Mouse (Mus musculus) limb, embryonic 13.5 days (tissue): ENCODE measurements around the gene Anxa5. TPM values are rescaled to one million over a fixed set of nuclear protein-coding genes. Genes with fewer than 3 reads are reported as not detected.

ENCODE experiments used
- ATAC-seq: fragments of 200-750 bp; cut with Nextera tagmentation; 2 replicates; pipeline ENCODE4 v1.8.0; 2017; ENCODE audit warnings: low read depth, moderate number of reproducible peaks, moderate TSS enrichment; ENCODE audit not compliant: low FRiP score
- H3K27ac ChIP-seq: fragments of 300-500 bp; sonication (generic); 2 replicates; pipeline ENCODE4 v1.5.1; 2015; ENCODE audit warnings: inconsistent platforms, mild to moderate bottlenecking, moderate library complexity
- H3K27me3 ChIP-seq: fragments of 300-500 bp; sonication (generic); 2 replicates; pipeline ENCODE4 v1.6.1; 2015; ENCODE audit warnings: mild to moderate bottlenecking, inconsistent platforms
- H3K36me3 ChIP-seq: fragments of 300-500 bp; sonication (generic); 2 replicates; pipeline ENCODE4 v1.6.1; 2015; ENCODE audit warnings: inconsistent platforms, mild to moderate bottlenecking, moderate library complexity
- H3K4me1 ChIP-seq: fragments of 300-500 bp; sonication (generic); 2 replicates; pipeline ENCODE4 v1.6.1; 2015; ENCODE audit warnings: inconsistent platforms
- H3K4me2 ChIP-seq: fragments of 300-500 bp; sonication (generic); replicated peaks from 2 replicates; pipeline ENCODE4 v1.6.1; 2015; ENCODE audit warnings: inconsistent platforms, mild to moderate bottlenecking, moderate library complexity
- H3K4me3 ChIP-seq: fragments of 300-500 bp; sonication (generic); 2 replicates; pipeline ENCODE4 v1.5.1; 2015; ENCODE audit warnings: moderate library complexity, mild to moderate bottlenecking, inconsistent platforms
- H3K9ac ChIP-seq: fragments of 300-500 bp; sonication (generic); 2 replicates; pipeline ENCODE4 v1.6.1; 2015; ENCODE audit warnings: mild to moderate bottlenecking, inconsistent platforms
- H3K9me3 ChIP-seq: fragments of 300-500 bp; sonication (generic); 2 replicates; pipeline ENCODE4 v1.6.1; 2016; ENCODE audit warnings: inconsistent platforms
- WGBS: fragments of 180-500 bp; shearing (Covaris S2); methylation state at CpG from one replicate; pipeline ENCODE4 v1.1.7; 2015; 5-methylcytosine and 5-hydroxymethylcytosine counted together
- polyA plus RNA-seq: library from polyadenylated mRNA; unstranded; fragments of >200 nt; fragmentation: Nextera tagmentation; extraction: Ambion mirVana; gene quantifications from 2 replicates; pipeline ENCODE4 v1.2.1, GENCODE M21; 2015

The Anxa5 gene
- polyA plus RNA-seq, 1 experiment from 2014 or later: 334 TPM

- no peak overlapping the region for H3K27ac ChIP-seq
- H3K4me2 ChIP-seq: no peak overlapping the region
- no peaks in the 10 kb centered on the region for H3K9me3 ChIP-seq
- H3K4me3 ChIP-seq: no peak overlapping the region
- no peak for ATAC-seq
- WGBS: 62% methylated on average over 6 of the region's 6 CpGs
- no peaks in the 10 kb centered on the region for H3K36me3 ChIP-seq
- peaks cover 30% of the 10 kb centered on the region for H3K4me1 ChIP-seq
- H3K9ac ChIP-seq: no peak overlapping the region
- no peaks in the 10 kb centered on the region for H3K27me3 ChIP-seq
These were observed 10.5 kb upstream of the Anxa5 start for GRCm38 (mm10) chr3:36486176-36486575.

GRCm38 (mm10) chr3:36484292-36484691 is 8.6 kb upstream of the Anxa5 start:
- WGBS: 59% methylated on average over 4 of the region's 4 CpGs
- no peaks in the 10 kb centered on the region for H3K36me3 ChIP-seq
- no peak overlapping the region for H3K4me2 ChIP-seq
- peaks cover 30% of the 10 kb centered on the region for H3K4me1 ChIP-seq
- no peak overlapping the region for H3K27ac ChIP-seq
- H3K9me3 ChIP-seq: no peaks in the 10 kb centered on the region
- no peak overlapping the region for H3K4me3 ChIP-seq
- no peaks in the 10 kb centered on the region for H3K27me3 ChIP-seq
- no peak for ATAC-seq
- no peak overlapping the region for H3K9ac ChIP-seq

GRCm38 (mm10) chr3:36482940-36483339 is 7.2 kb upstream of the Anxa5 start:
- Histone ChIP-seq H3K36me3 (no peaks in the 10 kb centered on the region), H3K27ac (no peak overlapping the region), H3K4me1 (peaks cover 30% of the 10 kb centered on the region), H3K27me3 (no peaks in the 10 kb centered on the region), H3K9me3 (no peaks in the 10 kb centered on the region), H3K9ac (no peak overlapping the region), H3K4me2 (no peak overlapping the region), H3K4me3 (no peak overlapping the region)
- no peak for ATAC-seq
- 29% methylated on average over 9 of the region's 9 CpGs for WGBS

- Histone ChIP-seq H3K4me3 (no peak overlapping the region), H3K9me3 (no peaks in the 10 kb centered on the region), H3K27me3 (no peaks in the 10 kb centered on the region), H3K36me3 (no peaks in the 10 kb centered on the region), H3K27ac (peak overlapping the region; percentile 44; the same call in 1 of the 2 replicates), H3K9ac (no peak overlapping the region), H3K4me1 (peaks cover 36% of the 10 kb centered on the region), H3K4me2 (peak overlapping the region; percentile 36)
- 8% methylated on average over 11 of the region's 11 CpGs for WGBS
- ATAC-seq: peak; percentile 32; the same call in 1 of the 2 replicates
These were observed 6.1 kb upstream of the Anxa5 start for GRCm38 (mm10) chr3:36481776-36482193.

GRCm38 (mm10) chr3:36480486-36480885 is 4.8 kb upstream of the Anxa5 start:
- no peak for ATAC-seq
- Histone ChIP-seq H3K36me3 (no peaks in the 10 kb centered on the region), H3K4me3 (no peak overlapping the region), H3K9me3 (no peaks in the 10 kb centered on the region), H3K9ac (no peak overlapping the region), H3K4me1 (peaks cover 42% of the 10 kb centered on the region), H3K4me2 (no peak overlapping the region), H3K27me3 (no peaks in the 10 kb centered on the region), H3K27ac (no peak overlapping the region)
- WGBS: 85% methylated on average over 2 of the region's 2 CpGs

- H3K9ac ChIP-seq: no peak overlapping the region
- H3K4me2 ChIP-seq: no peak overlapping the region
- H3K27ac ChIP-seq: no peak overlapping the region
- 92% methylated on average over 8 of the region's 8 CpGs for WGBS
- no peak overlapping the region for H3K4me3 ChIP-seq
- peaks cover 39% of the 10 kb centered on the region for H3K4me1 ChIP-seq
- H3K36me3 ChIP-seq: no peaks in the 10 kb centered on the region
- no peak for ATAC-seq
- no peaks in the 10 kb centered on the region for H3K27me3 ChIP-seq
- H3K9me3 ChIP-seq: no peaks in the 10 kb centered on the region
These were observed 3.1 kb upstream of the Anxa5 start for GRCm38 (mm10) chr3:36478776-36479175.

- ATAC-seq: no peak
- H3K4me1 ChIP-seq: peaks cover 27% of the 10 kb centered on the region
- H3K4me2 ChIP-seq: peak overlapping the region; percentile 82
- peak overlapping the region; percentile 85 for H3K9ac ChIP-seq
- H3K27ac ChIP-seq: peak overlapping the region; percentile 74
- H3K9me3 ChIP-seq: no peaks in the 10 kb centered on the region
- H3K4me3 ChIP-seq: peak overlapping the region; percentile 76
- no peaks in the 10 kb centered on the region for H3K27me3 ChIP-seq
- 21% methylated on average over 20 of the region's 20 CpGs for WGBS
- H3K36me3 ChIP-seq: no peaks in the 10 kb centered on the region
These were observed 814 bp upstream of the Anxa5 start for GRCm38 (mm10) chr3:36476261-36477155.

GRCm38 (mm10) chr3:36474938-36475483 is 683 bp downstream of the Anxa5 start:
- Histone ChIP-seq H3K36me3 (no peaks in the 10 kb centered on the region), H3K9me3 (no peaks in the 10 kb centered on the region), H3K27ac (peak overlapping the region; percentile 87), H3K9ac (peak overlapping the region; percentile 85), H3K4me2 (peak overlapping the region; percentile 82), H3K4me1 (peaks cover 37% of the 10 kb centered on the region), H3K27me3 (no peaks in the 10 kb centered on the region), H3K4me3 (peak overlapping the region; percentile 76)
- no peak; the same call in none of the 2 replicates for ATAC-seq
- 3% methylated on average over 24 of the region's 24 CpGs for WGBS

GRCm38 (mm10) chr3:36474421-36474820 is 1.3 kb downstream of the Anxa5 start:
- peak overlapping the region; percentile 82 for H3K4me2 ChIP-seq

GRCm38 (mm10) chr3:36473222-36473621 is 2.5 kb downstream of the Anxa5 start:
- Histone ChIP-seq H3K9me3 (no peaks in the 10 kb centered on the region), H3K9ac (no peak overlapping the region), H3K27ac (no peak overlapping the region), H3K36me3 (no peaks in the 10 kb centered on the region), H3K4me3 (no peak overlapping the region), H3K4me1 (peaks cover 38% of the 10 kb centered on the region), H3K27me3 (no peaks in the 10 kb centered on the region), H3K4me2 (no peak overlapping the region)
- ATAC-seq: no peak
- 99% methylated on average over 5 of the region's 5 CpGs for WGBS

More at GRCm38 (mm10) chr3:36474421-36474820, 1.3 kb downstream of the Anxa5 start:
- Histone ChIP-seq H3K9me3 (no peaks in the 10 kb centered on the region), H3K36me3 (no peaks in the 10 kb centered on the region), H3K27ac (no peak overlapping the region; the same call in 1 of the 2 replicates), H3K9ac (peak overlapping the region; percentile 85; the same call in 1 of the 2 replicates), H3K4me1 (peaks cover 38% of the 10 kb centered on the region), H3K27me3 (no peaks in the 10 kb centered on the region), H3K4me3 (peak overlapping the region; percentile 76)
- ATAC-seq: no peak
- whole genome bisulfite sequencing: 79% methylated on average over 5 of the region's 5 CpGs

GRCm38 (mm10) chr3:36471856-36472255 is 3.8 kb downstream of the Anxa5 start:
- Histone ChIP-seq H3K9me3 (no peaks in the 10 kb centered on the region), H3K4me2 (no peak overlapping the region), H3K27ac (no peak overlapping the region), H3K27me3 (no peaks in the 10 kb centered on the region), H3K4me1 (peaks cover 32% of the 10 kb centered on the region), H3K9ac (no peak overlapping the region), H3K36me3 (0 out of 2 replicates have a peak, but pooled peaks cover 3% of the 10 kb centered on the region), H3K4me3 (no peak overlapping the region)
- 85% methylated on average over 4 of the region's 4 CpGs for WGBS
- no peak for ATAC-seq

- WGBS: 27% methylated on average over 2 of the region's 2 CpGs
- Histone ChIP-seq H3K36me3 (peaks cover 7% of the 10 kb centered on the region), H3K4me3 (no peak overlapping the region), H3K27me3 (no peaks in the 10 kb centered on the region), H3K27ac (no peak overlapping the region), H3K4me1 (peaks cover 18% of the 10 kb centered on the region), H3K9ac (no peak overlapping the region), H3K9me3 (no peaks in the 10 kb centered on the region), H3K4me2 (no peak overlapping the region)
- no peak for ATAC-seq
These were observed 6.8 kb downstream of the Anxa5 start for GRCm38 (mm10) chr3:36468871-36469270.
